Mouse (Mus musculus) retina, adult 2 months (tissue): ENCODE measurements around the gene Ephb2.
A peak's percentile ranks its signal among the peaks of the same experiment; 100 is the strongest.

Source experiments
- DNase-seq: peaks from one replicate; pipeline ENCODE4 v3.0.0-alpha.2; 2012; ENCODE audit warnings: low read depth, low spot score

Ephb2 gene

GRCm38 (mm10) chr4:136835621-136836386 lies at the start of gene Ephb2:
Gene Ephb2, minus strand, starts transcription at chr4:136835988.
- DNase-seq: peak; percentile 57

- no peak for DNase-seq
Observed at GRCm38 (mm10) chr4:136878601-136879000, 42.8 kb upstream of the Ephb2 start.

- DNase-seq: no peak
Observed at GRCm38 (mm10) chr4:136878171-136878570, 42.4 kb upstream of the Ephb2 start.

- no peak for DNase-seq
Observed at GRCm38 (mm10) chr4:136876971-136877370, 41.2 kb upstream of the Ephb2 start.

- DNase-seq: no peak
Observed at GRCm38 (mm10) chr4:136875012-136875411, 39.2 kb upstream of the Ephb2 start.

- DNase-seq: no peak
Observed at GRCm38 (mm10) chr4:136868371-136868770, 32.6 kb upstream of the Ephb2 start.

GRCm38 (mm10) chr4:136867690-136868345 lies 32.0 kb upstream of the Ephb2 start:
- DNase-seq: no peak

- DNase-seq: no peak
Observed at GRCm38 (mm10) chr4:136865531-136865930, 29.7 kb upstream of the Ephb2 start.

GRCm38 (mm10) chr4:136864751-136865470 lies 29.1 kb upstream of the Ephb2 start:
- DNase-seq: no peak

- no peak for DNase-seq
Observed at GRCm38 (mm10) chr4:136863517-136863916, 27.7 kb upstream of the Ephb2 start.

- DNase-seq: no peak
Observed at GRCm38 (mm10) chr4:136862411-136862810, 26.6 kb upstream of the Ephb2 start.

- no peak for DNase-seq
Observed at GRCm38 (mm10) chr4:136861806-136862205, 26.0 kb upstream of the Ephb2 start.

- no peak for DNase-seq
Observed at GRCm38 (mm10) chr4:136860022-136860421, 24.2 kb upstream of the Ephb2 start.

- no peak for DNase-seq
Observed at GRCm38 (mm10) chr4:136855081-136855480, 19.3 kb upstream of the Ephb2 start.

- DNase-seq: no peak
Observed at GRCm38 (mm10) chr4:136852989-136853388, 17.2 kb upstream of the Ephb2 start.

- no peak for DNase-seq
Observed at GRCm38 (mm10) chr4:136852119-136852518, 16.3 kb upstream of the Ephb2 start.

GRCm38 (mm10) chr4:136848565-136848964 lies 12.8 kb upstream of the Ephb2 start:
- no peak for DNase-seq

- DNase-seq: no peak
Observed at GRCm38 (mm10) chr4:136847166-136847565, 11.4 kb upstream of the Ephb2 start.

GRCm38 (mm10) chr4:136842802-136843201 lies 7.0 kb upstream of the Ephb2 start:
- DNase-seq: no peak

- no peak for DNase-seq
Observed at GRCm38 (mm10) chr4:136842033-136842432, 6.2 kb upstream of the Ephb2 start.

- DNase-seq: peak; percentile 62
Observed at GRCm38 (mm10) chr4:136841056-136841455, 5.3 kb upstream of the Ephb2 start.

- no peak for DNase-seq
Observed at GRCm38 (mm10) chr4:136838462-136838861, 2.7 kb upstream of the Ephb2 start.
